Mouse (Mus musculus): ENCODE data around the gene Nfkb2. TPM values are rescaled to one million over a fixed set of nuclear protein-coding genes. Genes with fewer than 3 reads are reported as not detected.

Nfkb2 gene
- polyA plus RNA-seq (2012; rRNA removed) = 4.0 and 4.5 TPM in 2 replicates
- polyA plus RNA-seq (2014; fragmentation: Nextera tagmentation; extraction: Ambion mirVana) = 2.6 and 3.9 TPM in 2 replicates

DNA sequence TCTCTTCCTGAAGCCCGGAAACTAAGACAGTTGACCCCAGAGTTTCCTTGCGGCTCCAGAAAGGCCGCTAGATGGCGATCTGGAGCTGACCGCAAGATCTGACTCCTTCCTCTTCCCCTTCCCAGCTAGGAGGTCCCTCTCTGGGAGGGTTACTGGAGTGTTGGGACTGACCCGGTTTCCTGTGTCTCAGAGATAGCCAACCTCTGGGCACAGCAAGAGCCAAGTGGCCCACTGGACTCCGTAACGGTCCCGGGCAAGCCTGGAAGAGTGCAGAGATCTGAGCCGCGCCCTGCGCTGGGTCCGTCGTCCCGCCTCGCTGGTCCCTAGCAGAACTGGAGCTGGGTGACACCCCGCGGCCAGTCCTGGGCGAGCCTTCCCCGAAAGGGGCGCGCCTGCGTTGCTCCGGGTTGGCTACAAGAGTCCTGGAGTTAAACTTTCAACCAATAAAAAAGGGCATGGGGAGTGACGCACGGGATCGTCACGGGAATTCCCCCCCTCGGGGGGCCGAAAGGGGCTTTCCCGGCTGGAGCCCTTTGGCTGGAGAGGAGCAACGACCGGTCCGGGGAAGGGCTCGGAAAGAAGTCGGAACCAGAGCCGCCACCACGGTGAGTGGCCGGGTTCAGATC, at the start of gene Nfkb2:
Nfkb2 (plus strand) TSS at position 105 of the 626 bp plus-strand sequence.
- DNase-seq (ENCODE audit: low read depth in 3 of 3, low spot score in 3 of 3) = peak; percentile 83 to 92 (median 85)
- Histone ChIP-seq H3K4me1 (replicated peaks; ENCODE audit: control insufficient read depth in 2 of 2, insufficient read depth in 2 of 2, low read length in 1 of 2) (peaks cover 7 to 11% of the 10 kb centered on the region in 2 experiments), H3K4me2 (ENCODE audit: low read depth) (peak within 1 kb of the TSS; percentile 90), H3K9ac (replicated peaks) (peak within 1 kb of the TSS; percentile 77), H3K27me3 (ENCODE audit: control insufficient read depth, insufficient read depth, low read length) (no peaks in the 10 kb centered on the region), H3K4me3 (ENCODE audit: insufficient read depth in 1 of 2, low read depth in 2 of 2, low read length in 2 of 2) (peak within 1 kb of the TSS; percentile 81 to 84), H3K27ac (peak within 1 kb of the TSS; percentile 61), H3K9me3 (ENCODE audit: control insufficient read depth, low read length) (no peaks in the 10 kb centered on the region), H3K36me3 (replicated peaks; ENCODE audit: control insufficient read depth, insufficient read depth, low read depth) (no peaks in the 10 kb centered on the region)
- ATAC-seq (ENCODE audit: insufficient read depth) = peak; percentile 88
- TF ChIP-seq CTCF (IDR thresholded peaks at IDR 0.05; ENCODE audit: low read depth) (peak; percentile 95), EP300 (IDR thresholded peaks at IDR 0.05; ENCODE audit: low read depth) (no peak)
- WGBS (ENCODE audit: insufficient replicate concordance) = under 1% methylated on average over 39 of the region's 39 CpGs

DNA sequence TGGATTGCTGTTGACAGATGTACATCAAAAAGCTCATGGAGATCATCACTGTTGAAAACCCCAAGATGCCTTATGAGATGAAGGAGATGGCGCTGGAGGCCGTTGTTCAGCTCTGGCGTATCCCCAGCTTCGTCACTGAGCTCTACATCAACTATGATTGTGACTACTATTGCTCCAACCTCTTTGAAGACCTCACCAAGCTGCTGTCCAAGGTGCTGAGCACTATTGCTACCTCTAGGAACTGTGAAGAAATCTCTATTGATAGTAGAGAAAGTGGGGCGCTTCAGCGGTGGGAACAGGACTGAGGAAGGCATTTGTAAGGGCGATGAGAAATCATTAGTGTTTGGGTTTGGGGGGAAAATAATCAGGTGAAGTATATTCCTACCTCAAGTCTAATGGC, 39.4 kb upstream of the Nfkb2 start:
- no peak for TF ChIP-seq EP300 (IDR thresholded peaks at IDR 0.05; ENCODE audit: low read depth)
- TF ChIP-seq CTCF (IDR thresholded peaks at IDR 0.05; ENCODE audit: low read depth) = no peak
- Histone ChIP-seq H3K9ac (replicated peaks) (no peak overlapping the region), H3K27ac (no peak overlapping the region), H3K36me3 (replicated peaks; ENCODE audit: control insufficient read depth, insufficient read depth, low read depth) (peaks cover 26% of the 10 kb centered on the region), H3K27me3 (ENCODE audit: control insufficient read depth, insufficient read depth, low read length) (no peaks in the 10 kb centered on the region), H3K9me3 (ENCODE audit: control insufficient read depth, low read length) (no peaks in the 10 kb centered on the region), H3K4me2 (ENCODE audit: low read depth) (no peak overlapping the region), H3K4me1 (replicated peaks; ENCODE audit: control insufficient read depth in 2 of 2, insufficient read depth in 2 of 2, low read length in 1 of 2) (no peaks in the 10 kb centered on the region), H3K4me3 (ENCODE audit: insufficient read depth in 1 of 2, low read depth in 2 of 2, low read length in 2 of 2) (no peak overlapping the region)
- WGBS (ENCODE audit: insufficient replicate concordance) = 80% methylated on average over 7 of the region's 7 CpGs
- DNase-seq (ENCODE audit: low read depth in 3 of 3, low spot score in 3 of 3) (no peak), ATAC-seq (ENCODE audit: insufficient read depth) (no peak)

DNA sequence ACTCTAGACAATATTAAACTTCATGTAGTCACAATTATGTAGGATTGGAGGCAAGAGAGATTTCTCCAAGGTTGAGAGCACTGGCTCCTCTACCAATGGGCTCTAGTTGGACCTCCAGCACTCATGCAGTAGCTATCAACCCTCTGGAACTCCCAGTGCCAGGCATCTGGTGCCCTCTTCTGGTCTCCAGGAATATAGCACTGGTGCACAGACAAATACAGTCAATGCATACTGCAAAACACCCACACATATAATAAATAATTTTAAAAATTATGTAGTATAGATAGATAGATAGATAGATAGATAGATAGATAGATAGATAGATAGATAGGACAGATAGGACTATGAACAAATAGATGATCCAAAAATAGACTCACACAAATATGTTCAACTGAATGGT, 28.8 kb upstream of the Nfkb2 start:
- Histone ChIP-seq H3K4me2 (ENCODE audit: low read depth) (no peak overlapping the region), H3K36me3 (replicated peaks; ENCODE audit: control insufficient read depth, insufficient read depth, low read depth) (peaks cover 8% of the 10 kb centered on the region), H3K4me3 (ENCODE audit: insufficient read depth in 1 of 2, low read depth in 2 of 2, low read length in 2 of 2) (no peak overlapping the region), H3K4me1 (replicated peaks; ENCODE audit: control insufficient read depth in 2 of 2, insufficient read depth in 2 of 2, low read length in 1 of 2) (no peaks in the 10 kb centered on the region), H3K9ac (replicated peaks) (no peak overlapping the region), H3K9me3 (ENCODE audit: control insufficient read depth, low read length) (no peaks in the 10 kb centered on the region), H3K27me3 (ENCODE audit: control insufficient read depth, insufficient read depth, low read length) (no peaks in the 10 kb centered on the region), H3K27ac (no peak overlapping the region)
- DNase-seq (ENCODE audit: low read depth in 3 of 3, low spot score in 3 of 3) = peak in 1 of 3 experiments; percentile 10
- ATAC-seq (ENCODE audit: insufficient read depth) = no peak
- TF ChIP-seq EP300 (IDR thresholded peaks at IDR 0.05; ENCODE audit: low read depth) = no peak
- TF ChIP-seq CTCF (IDR thresholded peaks at IDR 0.05; ENCODE audit: low read depth) = peak; percentile 67

DNA sequence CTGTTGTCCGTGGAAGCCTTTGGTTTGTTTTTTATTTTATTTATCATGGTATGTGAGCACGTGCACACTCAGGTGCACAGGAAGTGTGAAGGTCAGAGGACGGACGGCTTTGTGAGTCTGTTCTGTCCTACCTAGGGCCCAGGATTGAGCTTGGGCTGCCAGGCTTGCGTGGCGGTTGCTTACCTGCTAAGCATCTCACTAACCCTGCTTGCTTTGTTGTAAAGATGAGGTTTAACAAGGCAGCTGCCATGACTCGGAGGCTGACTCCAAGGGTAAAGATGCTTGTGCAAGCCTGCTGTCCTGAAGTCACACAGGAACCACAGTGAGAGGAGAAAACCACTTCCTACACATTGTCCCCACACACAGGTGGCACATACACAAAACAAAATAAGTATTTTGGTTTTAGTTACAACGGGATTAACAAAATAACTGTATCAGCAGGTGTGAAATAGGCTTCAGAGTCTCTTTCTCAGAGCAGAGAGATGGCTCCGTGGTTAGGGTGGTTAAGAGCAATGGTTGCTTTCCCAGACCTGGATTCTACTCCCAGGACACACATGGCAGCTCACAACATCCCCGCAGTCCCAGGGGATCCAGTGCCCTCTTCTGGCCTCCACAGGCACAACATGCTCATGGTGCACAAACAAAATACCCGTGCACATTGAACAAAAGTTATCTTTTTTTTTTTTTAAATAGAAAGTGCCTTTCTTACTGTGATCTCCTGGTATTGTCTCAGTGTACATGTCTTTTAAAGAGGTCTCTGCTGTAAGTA, 21.9 kb upstream of the Nfkb2 start:
- TF ChIP-seq EP300 (IDR thresholded peaks at IDR 0.05; ENCODE audit: low read depth) = no peak
- peak; percentile 32 for TF ChIP-seq CTCF (IDR thresholded peaks at IDR 0.05; ENCODE audit: low read depth)
- Histone ChIP-seq H3K9ac (replicated peaks) (no peak overlapping the region), H3K27me3 (ENCODE audit: control insufficient read depth, insufficient read depth, low read length) (no peaks in the 10 kb centered on the region), H3K4me1 (replicated peaks; ENCODE audit: control insufficient read depth in 2 of 2, insufficient read depth in 2 of 2, low read length in 1 of 2) (no peaks in the 10 kb centered on the region), H3K36me3 (replicated peaks; ENCODE audit: control insufficient read depth, insufficient read depth, low read depth) (no peaks in the 10 kb centered on the region; the same call in none of the 2 replicates), H3K9me3 (ENCODE audit: control insufficient read depth, low read length) (no peaks in the 10 kb centered on the region), H3K27ac (no peak overlapping the region), H3K4me3 (ENCODE audit: insufficient read depth in 1 of 2, low read depth in 2 of 2, low read length in 2 of 2) (no peak overlapping the region), H3K4me2 (ENCODE audit: low read depth) (no peak overlapping the region)
- DNase-seq (ENCODE audit: low read depth in 3 of 3, low spot score in 3 of 3) (no peak), ATAC-seq (ENCODE audit: insufficient read depth) (no peak)
- 79% methylated on average over 11 of the region's 11 CpGs for WGBS (ENCODE audit: insufficient replicate concordance)

DNA sequence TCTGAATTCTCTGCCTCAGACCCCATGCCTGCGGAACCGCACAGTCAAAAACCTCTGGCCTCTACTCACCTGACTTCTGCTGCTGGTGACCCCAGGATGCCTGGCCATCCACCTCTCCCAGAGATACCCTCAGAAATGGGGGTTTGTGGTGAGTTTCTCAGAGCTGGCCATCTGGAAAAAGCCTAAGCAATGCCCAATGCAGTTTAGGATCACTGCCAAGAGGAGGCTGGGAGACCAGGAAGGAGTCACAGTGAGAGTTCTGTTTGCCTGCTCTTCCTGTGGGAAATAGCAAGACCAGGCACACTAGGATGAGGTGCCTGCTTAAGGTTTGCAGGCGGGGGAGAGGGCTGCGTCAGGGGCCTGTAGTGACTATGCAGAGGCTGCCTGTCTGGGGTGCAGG, 19.4 kb upstream of the Nfkb2 start:
- no peak for DNase-seq (ENCODE audit: low read depth in 3 of 3, low spot score in 3 of 3)
- Histone ChIP-seq H3K4me2 (ENCODE audit: low read depth) (no peak overlapping the region), H3K27ac (no peak overlapping the region), H3K4me1 (replicated peaks; ENCODE audit: control insufficient read depth in 2 of 2, insufficient read depth in 2 of 2, low read length in 1 of 2) (no peaks in the 10 kb centered on the region), H3K36me3 (replicated peaks; ENCODE audit: control insufficient read depth, insufficient read depth, low read depth) (no peaks in the 10 kb centered on the region; the same call in none of the 2 replicates), H3K9ac (replicated peaks) (no peak overlapping the region), H3K27me3 (ENCODE audit: control insufficient read depth, insufficient read depth, low read length) (no peaks in the 10 kb centered on the region), H3K4me3 (ENCODE audit: insufficient read depth in 1 of 2, low read depth in 2 of 2, low read length in 2 of 2) (no peak overlapping the region), H3K9me3 (ENCODE audit: control insufficient read depth, low read length) (no peaks in the 10 kb centered on the region)
- 82% methylated on average over 4 of the region's 4 CpGs for WGBS (ENCODE audit: insufficient replicate concordance)
- ATAC-seq (ENCODE audit: insufficient read depth) = no peak
- TF ChIP-seq EP300 (IDR thresholded peaks at IDR 0.05; ENCODE audit: low read depth) = no peak
- TF ChIP-seq CTCF (IDR thresholded peaks at IDR 0.05; ENCODE audit: low read depth) = no peak
